Mouse (Mus musculus) forelimb bud, embryonic 11.5 days (tissue): ENCODE data around the gene Ren1.

Source experiments
- DNase-seq: peaks from one replicate; pipeline ENCODE4 v3.0.0-alpha.2; 2012; ENCODE audit warnings: low read depth, low spot score

Gene Ren1

DNA sequence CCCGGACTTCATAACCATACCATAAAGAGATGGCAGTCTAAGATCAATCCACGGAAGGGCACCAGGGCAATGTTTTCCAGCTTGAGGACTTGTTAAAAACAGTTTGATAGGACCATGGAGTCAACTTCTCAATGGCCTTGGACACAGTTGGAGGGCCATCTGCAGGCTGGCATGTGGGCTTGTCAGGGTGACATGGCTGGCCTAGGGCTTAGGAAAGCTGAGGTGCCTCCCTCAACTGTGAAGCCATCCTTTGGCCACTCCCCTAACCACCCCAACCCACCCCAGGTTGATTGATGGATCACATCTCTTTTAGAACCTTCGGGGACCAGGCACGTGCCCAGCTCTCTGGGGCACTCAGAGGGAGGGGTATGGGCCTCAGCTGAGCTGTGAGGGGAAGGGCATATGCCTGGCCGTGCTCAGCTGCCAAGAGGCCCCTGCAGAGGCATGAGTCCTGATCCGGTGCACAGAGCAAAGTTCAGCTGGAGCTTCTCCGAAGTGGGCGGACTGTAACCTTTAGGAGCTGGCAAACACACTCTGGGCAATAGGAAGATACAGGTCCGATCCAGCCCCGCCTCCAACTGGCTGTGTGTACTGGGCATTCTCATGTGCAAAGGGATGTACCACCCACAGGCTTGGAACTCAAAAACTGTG, 25.5 kb downstream of the Ren1 start:
- DNase-seq, result no peak

DNA sequence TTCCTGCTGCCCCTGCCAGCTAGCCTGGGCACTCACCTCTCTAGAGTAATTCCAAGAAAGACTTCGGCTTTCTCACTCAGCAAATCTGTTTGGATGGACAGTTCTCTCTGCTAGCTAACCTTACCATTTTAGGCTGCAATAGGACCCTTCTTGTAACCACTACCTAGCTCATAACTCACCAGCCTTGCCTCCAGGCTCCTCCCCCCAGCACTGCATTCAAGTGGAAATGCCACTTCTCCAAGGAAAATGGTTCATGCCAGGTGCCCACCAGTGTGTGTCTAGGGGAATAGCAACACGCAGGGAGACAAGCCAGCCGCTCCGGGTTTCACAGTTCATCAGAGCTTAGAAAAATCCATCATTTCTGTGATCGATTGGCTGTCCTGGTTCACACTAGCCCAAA, 27.2 kb downstream of the Ren1 start:
- no peak for DNase-seq

DNA sequence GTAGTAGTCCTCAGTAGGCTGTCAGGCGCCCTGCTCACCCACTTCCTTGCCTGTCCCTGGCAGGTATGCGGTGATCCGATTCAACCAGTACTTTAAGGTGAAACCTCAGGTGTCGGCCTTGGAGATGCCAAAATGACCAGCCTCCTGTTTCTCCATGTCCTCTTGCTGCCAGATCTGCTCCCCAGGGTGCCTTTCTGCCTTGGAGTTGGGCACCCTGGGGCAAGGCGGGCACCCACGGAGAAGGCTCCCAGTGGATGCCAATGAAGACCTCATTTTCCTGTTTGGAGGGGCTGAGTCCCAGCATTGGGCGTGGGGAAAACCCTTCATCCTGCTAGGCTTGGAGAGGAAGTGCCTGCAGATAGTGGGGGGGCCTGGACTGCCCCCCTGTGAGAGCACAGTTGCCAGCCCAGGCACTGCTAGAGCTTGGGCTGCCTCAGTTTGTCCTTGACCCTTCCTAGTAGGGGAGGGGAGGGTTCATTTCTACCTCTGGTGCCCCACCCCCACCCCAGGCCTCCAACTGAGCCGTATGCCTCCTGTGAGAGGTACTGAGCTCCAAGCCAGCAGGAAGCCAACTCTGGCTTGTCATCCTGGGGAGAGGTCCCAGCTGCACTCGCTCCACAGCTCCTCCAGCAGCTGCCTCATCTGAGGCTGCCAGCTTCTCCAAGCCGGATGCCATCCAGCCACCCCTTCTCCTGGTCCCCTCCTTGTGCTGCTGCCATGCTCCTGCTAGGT, 29.1 kb downstream of the Ren1 start:
- no peak for DNase-seq

DNA sequence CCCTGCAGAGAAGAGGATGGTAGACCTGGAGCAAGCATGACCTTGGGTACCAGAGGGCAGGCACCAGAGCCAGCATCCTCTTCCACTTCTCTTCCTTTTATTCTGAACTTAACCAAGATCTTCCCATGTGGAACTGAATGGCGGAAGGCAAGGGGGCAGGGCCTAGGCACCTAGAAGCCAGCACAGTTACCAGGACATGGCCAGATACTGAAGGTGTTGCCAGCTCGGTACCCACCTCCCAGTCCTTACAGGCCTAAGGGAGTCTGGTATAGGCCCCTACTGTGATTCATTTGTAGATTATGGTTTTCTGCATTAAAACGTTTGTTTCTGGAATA, 29.6 kb downstream of the Ren1 start:
- no peak for DNase-seq

DNA sequence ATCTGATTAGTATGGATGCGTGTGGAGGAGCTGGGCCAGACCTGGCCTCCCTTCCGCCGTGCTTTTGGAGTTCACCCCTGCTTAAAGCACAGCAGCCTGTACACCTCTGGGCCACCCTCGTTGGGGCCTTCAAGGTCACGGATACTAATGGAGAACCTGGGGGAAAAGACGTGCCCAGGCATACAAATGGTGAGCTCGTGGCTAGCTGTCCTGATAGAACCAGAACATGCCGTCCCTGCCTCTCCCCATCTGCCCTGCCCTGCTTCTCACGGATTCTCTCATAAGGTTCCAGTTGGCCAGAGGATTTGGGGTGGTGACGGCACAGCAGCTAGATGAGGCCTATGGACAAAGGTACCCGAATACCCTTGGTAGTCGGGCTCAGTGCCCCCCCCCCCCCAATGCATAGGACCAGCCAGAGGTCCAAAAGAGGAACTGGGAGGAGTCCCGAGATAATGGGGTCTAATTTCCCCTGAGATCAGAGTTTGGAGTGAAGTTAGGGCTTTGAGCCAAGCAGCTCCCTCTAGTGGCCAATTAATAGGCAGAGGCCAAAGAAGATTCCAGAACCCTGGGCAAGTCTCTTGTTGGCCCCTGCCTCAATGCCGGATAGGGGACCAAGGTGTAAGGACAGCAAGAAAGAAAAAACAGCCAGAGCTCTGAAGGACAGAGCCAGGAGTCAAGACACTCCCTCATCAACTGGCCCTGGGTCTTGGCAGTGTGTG, 30.2 kb downstream of the Ren1 start:
- DNase-seq, result peak; percentile 45

DNA sequence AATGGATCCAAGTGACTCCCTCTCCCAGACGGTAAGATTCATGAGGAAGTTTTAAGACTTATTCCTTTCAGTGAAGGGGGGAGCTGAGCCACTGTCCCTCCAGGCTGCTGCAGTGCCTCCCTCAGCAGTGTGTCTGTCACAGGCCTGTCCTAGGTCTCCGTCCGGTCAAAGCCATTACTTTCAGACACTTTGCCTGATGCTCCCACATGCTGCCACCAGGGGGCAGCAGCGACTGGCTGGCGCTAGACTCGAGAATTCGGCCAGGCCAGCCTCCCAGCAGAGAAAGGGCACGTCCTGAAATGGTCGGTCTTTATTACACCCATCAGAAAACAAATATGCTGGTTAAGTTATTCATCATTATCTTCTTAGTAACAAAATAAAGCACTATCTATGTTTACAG, 31.7 kb downstream of the Ren1 start:
- peak; percentile 85 for DNase-seq

DNA sequence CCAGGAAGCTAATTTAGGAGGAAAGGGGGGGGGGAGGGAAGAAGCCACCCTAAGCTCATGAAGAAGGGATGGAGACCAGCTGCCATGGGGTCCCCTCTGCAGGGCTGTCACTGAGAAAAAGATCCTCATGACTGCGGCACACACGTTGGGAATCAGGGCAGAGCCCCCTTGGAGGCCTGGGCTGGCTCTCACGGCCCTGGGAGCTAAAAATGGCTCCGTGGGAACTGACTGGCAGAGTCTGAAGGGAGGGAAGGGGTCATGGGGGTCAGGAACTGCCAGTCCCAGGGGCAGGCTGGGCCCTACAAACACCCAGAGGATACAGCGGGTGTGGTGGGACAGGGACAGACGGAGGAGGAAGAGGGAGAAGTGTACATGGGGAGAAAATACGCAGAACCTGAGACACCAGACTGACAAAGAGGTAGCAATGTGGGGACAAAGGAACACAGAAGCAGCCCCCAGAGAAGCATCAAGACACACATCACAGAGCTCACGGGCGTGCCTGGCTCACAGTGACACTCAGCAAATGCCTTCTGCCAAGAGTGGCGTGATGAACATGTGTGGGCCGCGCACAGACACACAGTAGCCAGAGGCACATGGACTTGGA, 32.3 kb downstream of the Ren1 start:
- no peak for DNase-seq

DNA sequence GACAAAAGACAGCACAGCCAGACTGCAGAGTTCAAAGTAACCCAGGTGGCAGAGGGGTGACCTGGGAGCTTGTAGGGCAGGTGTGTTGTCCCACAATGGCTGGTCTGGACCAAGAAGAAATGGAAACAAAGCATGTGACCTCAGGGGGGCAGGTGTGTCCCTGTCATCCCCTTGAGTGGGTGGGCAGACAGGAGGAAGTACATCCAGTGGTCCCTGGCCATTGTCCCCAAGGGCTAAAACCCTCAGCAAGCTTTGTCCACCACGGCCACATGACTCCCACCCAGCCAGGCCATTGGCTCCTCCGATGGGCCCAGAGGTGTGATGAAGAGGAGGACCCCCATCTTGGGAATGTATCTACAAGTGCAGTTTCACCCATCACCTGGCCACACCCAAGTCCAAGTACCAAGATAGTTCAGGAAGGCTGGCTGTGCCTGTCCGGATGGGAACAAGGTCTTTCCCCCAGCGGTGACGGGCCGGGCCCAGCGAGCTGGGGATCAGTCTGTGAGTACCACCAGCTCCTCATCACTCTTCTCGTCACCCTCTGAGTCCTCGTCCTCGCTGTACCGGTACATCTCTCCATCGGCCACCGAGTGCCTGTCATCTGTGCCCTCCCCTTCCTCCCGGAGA, 33.0 kb downstream of the Ren1 start:
- DNase-seq, result no peak

DNA sequence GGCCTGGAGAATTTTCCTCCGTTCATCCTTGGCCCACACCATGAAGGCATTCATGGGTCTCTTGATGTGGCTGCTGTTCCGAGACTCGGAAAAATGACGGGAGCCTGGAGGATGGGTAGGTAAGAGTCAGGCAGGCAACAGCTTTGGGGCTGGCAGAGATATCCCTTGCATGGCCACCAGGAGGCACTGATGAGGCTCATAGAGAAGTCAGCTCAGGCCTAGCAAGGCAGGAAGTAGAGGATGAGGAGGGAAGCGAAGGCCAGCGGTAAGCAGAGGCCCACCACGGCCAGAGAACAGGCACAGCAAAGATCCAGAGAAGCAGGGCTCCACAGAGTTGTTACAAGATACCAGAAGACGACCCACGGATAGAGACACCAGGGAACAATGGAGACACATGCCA, 35.2 kb downstream of the Ren1 start:
- peak; percentile 78 for DNase-seq

DNA sequence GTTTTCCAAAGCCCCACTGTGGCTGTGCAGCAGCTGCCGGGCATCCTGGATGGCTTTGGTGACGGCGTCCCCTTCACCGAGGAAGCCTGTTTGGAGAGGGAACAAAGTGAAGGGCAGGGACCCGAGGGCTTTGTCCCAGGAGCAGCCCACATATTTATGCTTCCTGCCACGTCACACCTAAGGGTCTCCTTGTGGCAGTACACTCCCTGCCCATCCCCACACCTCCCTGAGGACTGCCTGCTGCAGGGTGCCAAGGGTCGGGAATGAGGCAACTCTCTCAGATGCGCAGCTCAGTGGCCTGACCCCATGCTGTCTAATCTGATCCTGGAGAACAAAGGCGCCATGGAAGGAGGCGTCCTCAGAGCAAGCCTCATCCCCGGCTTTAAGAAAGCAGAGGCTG, 35.9 kb downstream of the Ren1 start:
- no peak for DNase-seq

DNA sequence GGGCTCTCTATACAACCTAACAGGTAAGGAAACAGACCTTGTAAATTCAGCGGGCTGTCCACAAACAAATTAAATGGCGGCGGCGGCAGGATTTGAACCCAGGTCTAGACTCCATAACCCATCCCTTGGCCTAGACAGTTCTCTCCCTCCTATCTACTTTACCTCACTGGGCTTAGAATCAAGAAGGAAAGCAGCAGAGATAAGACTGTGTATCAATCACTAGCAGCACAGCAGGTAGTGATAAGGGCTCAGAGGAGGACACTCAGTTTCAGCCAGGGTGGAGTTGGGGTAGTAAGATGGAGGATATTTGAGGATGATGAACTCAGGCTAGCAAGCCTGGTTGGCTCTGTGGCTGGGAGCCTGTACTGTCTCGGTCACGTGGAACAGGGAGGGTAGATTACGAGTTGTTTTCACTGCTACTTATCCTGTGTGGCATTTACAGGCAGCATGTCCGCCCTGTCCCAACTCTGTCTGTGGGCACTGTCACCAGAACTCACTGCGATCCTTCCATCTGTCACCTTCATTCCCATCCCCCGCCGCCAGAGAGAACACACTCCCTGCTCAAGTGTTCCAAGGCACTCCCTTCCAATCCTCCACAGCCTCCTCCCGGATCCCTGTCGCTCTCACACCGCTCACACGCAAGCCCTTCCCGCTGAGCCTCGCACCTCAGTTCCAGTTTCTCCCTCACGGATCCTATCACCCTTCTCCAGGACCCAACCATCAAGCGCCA, 37.4 kb downstream of the Ren1 start:
- DNase-seq, result no peak

DNA sequence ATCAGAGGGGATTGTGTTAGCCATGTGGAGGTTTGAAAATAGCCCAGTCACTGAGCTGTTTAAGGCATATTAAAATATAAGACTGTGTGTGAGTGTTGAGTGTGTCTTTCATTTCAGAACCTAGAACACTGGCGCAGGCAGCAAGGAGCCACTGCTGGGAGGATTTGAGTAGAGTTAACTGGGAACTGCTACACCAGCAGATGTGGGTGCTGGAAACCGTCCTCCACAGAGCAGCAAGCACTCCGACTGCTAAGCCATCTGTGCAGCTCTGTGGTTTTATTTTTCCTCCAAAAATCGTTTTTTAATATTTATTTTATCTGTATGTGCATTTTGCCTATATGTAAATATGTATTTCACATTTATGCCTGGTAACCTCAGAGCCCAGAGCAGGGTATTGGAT, 44.4 kb downstream of the Ren1 start:
- DNase-seq, result no peak

DNA sequence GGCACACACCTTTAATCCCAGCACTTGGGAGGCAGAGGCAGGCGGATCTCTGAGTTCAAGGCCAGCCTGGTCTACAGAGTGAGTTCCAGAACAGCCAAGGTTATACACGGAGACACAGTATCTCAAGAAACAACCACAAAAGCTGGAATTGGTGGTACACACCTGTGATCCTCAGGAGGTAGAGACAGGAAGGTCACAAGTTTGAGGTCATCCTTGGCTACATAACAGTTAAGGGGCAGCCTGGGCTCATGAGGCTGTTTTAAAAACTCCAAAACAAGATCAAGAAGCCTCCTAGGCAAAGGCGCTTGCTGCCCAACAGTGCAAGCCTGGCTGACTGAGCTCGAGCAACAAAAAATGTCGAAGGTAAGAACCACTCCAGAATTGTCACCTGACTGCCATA, 46.4 kb downstream of the Ren1 start:
- no peak for DNase-seq

DNA sequence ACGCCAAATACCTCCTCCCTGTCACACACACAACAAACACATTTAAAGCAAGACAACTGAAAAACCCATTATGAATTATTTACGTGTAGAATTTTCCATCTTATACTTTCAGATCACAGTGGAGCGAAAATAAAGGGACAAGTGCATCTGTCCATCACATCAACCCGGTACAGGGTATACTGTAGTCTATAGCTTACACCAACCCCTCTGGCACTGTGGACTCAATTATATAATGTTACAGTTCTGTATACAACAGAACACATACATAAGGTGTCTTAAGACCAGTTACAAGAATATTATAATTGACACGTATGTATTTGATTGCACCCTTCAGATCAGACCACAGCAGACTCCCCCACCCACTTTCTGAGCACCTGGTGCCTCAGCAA, 46.8 kb downstream of the Ren1 start:
- DNase-seq, result no peak

DNA sequence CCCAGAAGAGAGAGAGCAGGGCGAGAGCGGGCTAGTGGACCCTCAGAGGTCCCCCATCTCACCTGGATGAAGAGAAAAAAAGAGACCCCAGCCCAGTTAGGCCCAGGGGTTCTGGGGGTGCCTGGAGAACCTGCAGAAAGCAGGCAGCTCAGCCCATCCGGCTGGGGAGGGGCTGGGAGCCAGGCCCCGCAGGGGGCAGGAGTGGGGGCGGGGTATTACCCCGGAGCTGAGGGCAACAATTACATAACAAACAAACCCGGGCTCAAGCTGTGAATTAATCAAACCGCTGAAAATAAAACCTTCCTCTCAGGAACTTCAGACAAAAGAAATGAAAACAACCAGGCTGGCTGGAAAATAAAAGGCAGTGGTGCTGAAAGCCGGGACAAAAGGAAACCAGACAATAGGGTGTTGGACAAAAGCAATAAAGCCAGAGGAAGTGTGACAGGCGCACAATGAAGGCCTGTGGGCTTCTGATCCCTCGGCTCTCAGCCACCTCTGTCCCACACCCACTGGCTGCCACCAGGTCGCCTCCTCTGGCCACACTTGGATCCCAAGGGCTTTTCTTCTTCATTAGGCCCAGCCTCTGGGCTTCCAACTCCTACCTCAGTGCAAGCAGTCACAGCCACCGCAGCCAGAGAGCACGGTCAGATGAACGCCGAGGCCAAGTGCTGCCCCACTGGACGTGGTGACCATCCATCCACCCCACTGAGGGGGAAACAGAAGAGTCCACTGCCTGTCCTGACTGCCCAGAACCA, 47.4 kb downstream of the Ren1 start:
- no peak for DNase-seq

DNA sequence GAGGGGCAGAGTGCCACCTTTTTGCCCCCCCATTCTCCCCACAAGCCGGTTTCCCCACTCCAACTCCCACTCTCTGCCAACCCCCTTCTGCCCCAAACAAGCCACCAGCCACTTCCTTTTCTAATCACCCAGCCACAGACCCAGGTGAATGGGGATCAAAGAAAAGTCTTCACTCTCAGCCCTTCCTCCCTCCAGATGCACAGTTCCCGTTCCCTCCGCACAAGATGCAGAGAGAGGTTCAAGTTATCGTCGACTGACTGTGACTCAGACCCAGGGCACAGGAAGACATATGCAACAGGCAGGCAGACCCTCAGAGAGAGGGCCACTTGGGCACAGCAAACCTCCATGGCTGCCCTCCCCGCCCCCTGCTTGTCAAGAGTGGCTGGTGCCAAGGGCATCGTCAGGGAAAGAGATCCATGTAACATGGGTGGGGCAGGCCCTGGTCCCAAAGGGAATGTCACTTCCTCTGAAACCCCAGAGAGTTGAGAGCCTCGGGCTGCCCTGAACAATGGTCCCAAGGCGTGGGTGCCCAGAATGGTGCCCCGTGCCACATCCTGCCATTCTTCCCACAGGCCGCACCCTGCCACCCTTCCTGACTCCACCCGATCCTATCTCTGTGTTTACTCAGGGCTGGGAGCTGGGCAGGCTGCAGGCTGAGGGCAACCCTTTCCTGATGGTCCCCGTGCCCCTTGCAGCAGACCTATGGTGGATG, 49.9 kb downstream of the Ren1 start:
- no peak for DNase-seq

DNA sequence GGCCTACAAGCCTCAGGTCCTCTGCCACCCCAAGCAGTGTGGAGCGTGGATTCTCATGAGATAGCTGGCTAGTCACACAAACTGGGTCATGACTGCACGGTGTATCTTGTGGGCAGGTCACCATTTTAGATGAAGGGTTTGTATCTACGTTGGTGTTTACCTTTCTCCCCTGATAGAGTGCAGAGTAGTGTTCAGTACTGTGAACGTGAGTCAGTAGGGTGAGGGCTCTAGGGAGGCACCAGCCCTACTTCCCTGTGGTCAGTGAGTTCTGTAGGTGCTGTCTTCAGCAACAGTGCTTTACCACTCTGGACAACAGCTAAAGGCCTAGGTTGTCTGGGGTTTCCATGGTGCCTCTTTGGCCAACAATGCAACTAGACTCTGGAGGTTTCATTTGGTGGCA, 53.7 kb downstream of the Ren1 start:
- DNase-seq, result no peak

DNA sequence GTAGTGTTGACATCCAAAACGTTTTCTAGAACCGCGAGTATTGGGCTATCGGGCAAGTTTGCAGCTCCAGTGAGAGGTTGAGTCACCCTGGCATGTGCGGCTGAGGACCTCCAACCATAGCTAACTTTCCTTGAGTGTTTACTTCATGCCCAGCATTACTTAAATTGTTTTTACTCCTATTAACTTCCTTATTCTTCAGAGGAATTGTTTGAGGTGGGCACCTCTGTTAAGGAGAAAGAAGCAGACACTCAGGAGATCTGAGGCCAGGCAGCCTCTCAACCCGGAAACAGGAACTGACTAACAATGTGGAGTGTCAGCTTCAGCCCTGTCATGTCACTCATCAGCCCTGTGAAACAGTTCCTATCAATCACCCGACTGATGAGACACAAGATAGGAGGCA, 56.3 kb downstream of the Ren1 start:
- DNase-seq, result no peak

DNA sequence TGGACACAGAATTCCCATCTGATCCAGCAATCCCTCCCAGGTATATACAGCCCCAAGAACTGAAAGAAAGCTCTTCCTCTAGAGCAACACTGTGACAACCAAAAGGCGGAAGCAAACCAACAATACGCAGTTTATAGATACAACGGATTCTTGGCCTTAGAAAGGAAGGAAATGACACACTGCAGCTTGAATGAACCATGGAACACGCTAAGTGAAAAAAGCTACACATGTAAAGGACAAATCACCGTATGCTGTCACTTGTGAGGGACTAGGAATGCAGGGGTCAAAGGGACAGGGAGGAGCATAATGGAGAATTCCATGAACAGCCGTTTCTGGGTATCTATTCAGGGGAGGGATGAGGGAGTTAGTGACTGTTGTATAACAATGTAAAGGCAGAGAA, 57.1 kb downstream of the Ren1 start:
- no peak for DNase-seq

DNA sequence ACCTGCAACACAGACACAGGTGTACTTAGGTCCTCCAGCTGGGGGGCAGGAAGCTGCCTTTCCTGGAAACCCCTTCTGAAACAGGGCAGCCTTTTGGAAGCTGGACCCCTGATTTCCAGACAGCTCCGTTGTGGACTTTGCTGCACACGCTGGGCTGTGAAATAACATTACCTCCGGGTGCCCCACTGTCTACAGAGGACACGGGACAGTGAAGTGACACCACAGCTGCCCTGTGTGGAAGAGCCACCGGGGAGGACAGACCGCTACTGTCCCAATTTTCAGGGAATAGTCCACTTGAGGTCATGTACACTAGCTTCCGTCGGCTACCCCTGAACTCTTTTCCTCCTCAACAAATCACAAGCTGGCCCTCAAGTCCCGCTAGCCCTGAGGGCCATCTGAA, 58.0 kb downstream of the Ren1 start:
- no peak for DNase-seq
